Mouse (Mus musculus) Patski (cell line): Measurements from ENCODE around the gene Lrba. TPM values are rescaled to one million over a fixed set of nuclear protein-coding genes. Genes with fewer than 3 reads are reported as not detected.

Source experiments
- ATAC-seq: fragments of 100-300 bp; one replicate; pipeline ENCODE4 v1.8.0; 2021
- CTCF ChIA-PET: fragments of 350-600 bp; sonication (Branson Sonifier 250); formaldehyde crosslinking; loops from one replicate; lab custom pipeline; 2022; ENCODE audit warnings: inconsistent platforms; lab: Charles Lee
- POLR2A ChIA-PET: fragments of 350-600 bp; sonication (Branson Sonifier 250); formaldehyde crosslinking; loops from one replicate; lab custom pipeline; 2022; ENCODE audit warnings: antibody characterized with exemption, inconsistent platforms; lab: Charles Lee
- DNase-seq: peaks from one replicate; pipeline ENCODE4 v3.0.0-alpha.2; 2011; ENCODE audit warnings: low read depth, low spot score
- H3K27me3 ChIP-seq: fragments of 371-371 bp; one replicate; pipeline ENCODE4 v1.5.1; 2021
- CTCF ChIP-seq: fragments of 100-300 bp; IDR thresholded peaks from one replicate; pipeline ENCODE4 v1.5.1; 2021
- in situ Hi-C: fragments of 300-500 bp; cut with MboI; formaldehyde crosslinking; loops from 3 replicates; pipeline ENCODE4 v1.11.1; 2018; ENCODE audit warnings: low pct_unique_long_range_greater_than_20kb, mixed read lengths
- polyA plus RNA-seq: library from polyadenylated mRNA; unstranded; gene quantifications from one replicate; pipeline ENCODE4 v1.2.3, GENCODE M21; 2021

Gene Lrba
- polyA plus RNA-seq, 1 experiment from 2014 or later, result 35.1 TPM

- in situ Hi-C loops, result no loop called here
- no peak for TF ChIP-seq CTCF
- ChIA-PET POLR2A (interaction anchor here (1.2 kb wide), 1 partner anchor 127 kb away, joined by 3 read pairs; the partner anchor contains the start of gene Dclk2), CTCF (interaction anchor here (0.9 to 3.6 kb wide), 5 partner anchors 8 to 465 kb away, joined by 3 to 15 read pairs (median 3); no protein-coding TSS in a partner anchor)
- DNase-seq (peak; percentile 68), ATAC-seq (peak; percentile 14)
- H3K27me3 ChIP-seq, result no peaks in the 10 kb centered on the region
These were observed 569.3 kb downstream of the Lrba start for GRCm38 (mm10) chr3:86793720-86794191.

- DNase-seq (no peak), ATAC-seq (no peak)
- in situ Hi-C loops, result no loop called here
- TF ChIP-seq CTCF, result no peak
- POLR2A ChIA-PET, result no interaction called here
- CTCF ChIA-PET, result interaction anchor here (2.1 to 3.6 kb wide), 4 partner anchors 9 to 17 kb away, joined by 9 to 15 read pairs (median 11); no protein-coding TSS in a partner anchor
- no peaks in the 10 kb centered on the region for H3K27me3 ChIP-seq
These were observed 572.2 kb downstream of the Lrba start for GRCm38 (mm10) chr3:86796716-86797115.

- ChIA-PET CTCF (interaction anchor here (2.1 to 2.9 kb wide), 3 partner anchors 10 to 16 kb away, joined by 9 to 13 read pairs (median 9); no protein-coding TSS in a partner anchor), POLR2A (no interaction called here)
- no peak for TF ChIP-seq CTCF
- no peaks in the 10 kb centered on the region for H3K27me3 ChIP-seq
- ATAC-seq, result no peak
- no peak for DNase-seq
- in situ Hi-C loops, result no loop called here
These were observed 573.5 kb downstream of the Lrba start for GRCm38 (mm10) chr3:86797871-86798460.

GRCm38 (mm10) chr3:86799041-86799440 is 574.6 kb downstream of the Lrba start:
- CTCF ChIA-PET, result interaction anchor here (1.2 to 2.6 kb wide), 4 partner anchors 9 to 28 kb away, joined by 3 to 9 read pairs (median 6); no protein-coding TSS in a partner anchor
- ATAC-seq (no peak), DNase-seq (no peak)
- TF ChIP-seq CTCF, result no peak
- no peaks in the 10 kb centered on the region for H3K27me3 ChIP-seq
- POLR2A ChIA-PET, result no interaction called here
- in situ Hi-C loops, result no loop called here

- DNase-seq (no peak), ATAC-seq (no peak)
- no peak for TF ChIP-seq CTCF
- H3K27me3 ChIP-seq, result no peaks in the 10 kb centered on the region
- ChIA-PET CTCF (interaction anchor here (1.0 to 2.6 kb wide), 3 partner anchors 13 to 22 kb away, joined by 3 to 9 read pairs (median 5); no protein-coding TSS in a partner anchor), POLR2A (no interaction called here)
- in situ Hi-C loops, result no loop called here
These were observed 576.4 kb downstream of the Lrba start for GRCm38 (mm10) chr3:86800841-86801240.

- in situ Hi-C loops, result no loop called here
- no peaks in the 10 kb centered on the region for H3K27me3 ChIP-seq
- no peak for ATAC-seq
- CTCF ChIA-PET, result no interaction called here
- no peak for TF ChIP-seq CTCF
- POLR2A ChIA-PET, result no interaction called here
- DNase-seq, result no peak
These were observed 578.3 kb downstream of the Lrba start for GRCm38 (mm10) chr3:86802825-86803224.

GRCm38 (mm10) chr3:86804265-86804664 is 579.8 kb downstream of the Lrba start:
- in situ Hi-C loops, result no loop called here
- ChIA-PET CTCF (interaction anchor here (0.6 to 0.8 kb wide), 2 partner anchors 9 to 20 kb away, joined by 3 read pairs; no protein-coding TSS in a partner anchor), POLR2A (no interaction called here)
- ATAC-seq (no peak), DNase-seq (no peak)
- H3K27me3 ChIP-seq, result no peaks in the 10 kb centered on the region
- no peak for TF ChIP-seq CTCF

- in situ Hi-C loops, result no loop called here
- ChIA-PET CTCF (interaction anchor here (0.9 to 2.6 kb wide), 5 partner anchors 10 to 19 kb away, joined by 3 to 8 read pairs (median 3); no protein-coding TSS in a partner anchor), POLR2A (no interaction called here)
- ATAC-seq (no peak), DNase-seq (no peak)
- H3K27me3 ChIP-seq, result no peaks in the 10 kb centered on the region
- no peak for TF ChIP-seq CTCF
These were observed 582.4 kb downstream of the Lrba start for GRCm38 (mm10) chr3:86806834-86807233.

GRCm38 (mm10) chr3:86807750-86808467 is 583.4 kb downstream of the Lrba start:
- DNase-seq, result no peak
- in situ Hi-C loops, result no loop called here
- ChIA-PET POLR2A (no interaction called here), CTCF (interaction anchor here (0.8 to 2.6 kb wide), 8 partner anchors 8 to 112 kb away, joined by 3 to 13 read pairs (median 3); no protein-coding TSS in a partner anchor)
- TF ChIP-seq CTCF, result peak; percentile 78
- peak; percentile 18 for ATAC-seq
- no peaks in the 10 kb centered on the region for H3K27me3 ChIP-seq

GRCm38 (mm10) chr3:86809199-86809598 is 584.7 kb downstream of the Lrba start:
- H3K27me3 ChIP-seq, result no peaks in the 10 kb centered on the region
- no peak for TF ChIP-seq CTCF
- ATAC-seq (no peak), DNase-seq (no peak)
- ChIA-PET POLR2A (interaction anchor here (1.3 kb wide), 1 partner anchor 59 kb away, joined by 3 read pairs; no protein-coding TSS in a partner anchor), CTCF (interaction anchor here (1.1 to 2.6 kb wide), 4 partner anchors 13 to 48 kb away, joined by 3 to 13 read pairs (median 8); no protein-coding TSS in a partner anchor)
- in situ Hi-C loops, result no loop called here
